ENCODE assay signal across 8 mouse cellular contexts in genomic region chr7:46845978-46846485, GRCm38 (mm10). TPM values are rescaled to one million over a fixed set of nuclear protein-coding genes. Genes with fewer than 3 reads are reported as not detected.
DNase-seq lines count a peak whose midpoint lies in the region; ATAC-seq and TF ChIP-seq lines count a peak whose summit lies in the region.

No protein-coding gene starts in this region.

- under 1% methylated on average over 36 of the region's 36 CpGs for WGBS in cerebellum, adult 2 months
- WGBS in limb, embryonic 10.5 days: under 1% methylated on average over 36 of the region's 36 CpGs
- under 1% methylated on average over 36 of the region's 36 CpGs for WGBS in midbrain, embryonic 13.5 days
- 0% methylated on average over 36 of the region's 36 CpGs for WGBS in thymus, adult 2 months

- H3K4me1 ChIP-seq in cerebellum, adult 2 months (ENCODE audit: control insufficient read depth, insufficient read depth, low read length): no peaks in the 10 kb centered on the region; the same call in 1 of the 2 replicates
- H3K4me1 ChIP-seq in limb, embryonic 10.5 days: peaks cover 17% of the 10 kb centered on the region
- H3K4me1 ChIP-seq in midbrain, embryonic 13.5 days (replicated peaks): peaks cover 24% of the 10 kb centered on the region
- H3K4me1 ChIP-seq in thymus, adult 2 months (replicated peaks; ENCODE audit: control insufficient read depth, insufficient read depth, low read length): peaks cover 14% of the 10 kb centered on the region

- H3K27me3 ChIP-seq in cerebellum, adult 2 months (ENCODE audit: control insufficient read depth, insufficient read depth, low read length): no peaks in the 10 kb centered on the region
- H3K27me3 ChIP-seq in limb, embryonic 10.5 days (ENCODE audit: low read depth, poor library complexity, severe bottlenecking): peaks cover 21% of the 10 kb centered on the region
- H3K27me3 ChIP-seq in midbrain, embryonic 13.5 days: 0 out of 2 replicates have a peak, but pooled peaks cover 16% of the 10 kb centered on the region
- no peaks in the 10 kb centered on the region for H3K27me3 ChIP-seq in thymus, adult 2 months (ENCODE audit: control insufficient read depth, insufficient read depth, low read length)

- no peaks in the 10 kb centered on the region for H3K9me3 ChIP-seq in limb, embryonic 10.5 days (replicated peaks)
- no peaks in the 10 kb centered on the region for H3K9me3 ChIP-seq in midbrain, embryonic 13.5 days

- ATAC-seq in midbrain, embryonic 13.5 days: no peak; the same call in none of the 2 replicates

- peak overlapping the region; percentile 93 for H3K4me3 ChIP-seq in cerebellum, adult 2 months (replicated peaks; ENCODE audit: insufficient read depth, low read depth, low read length)
- H3K4me3 ChIP-seq in limb, embryonic 10.5 days: peak overlapping the region; percentile 92
- H3K4me3 ChIP-seq in midbrain, embryonic 13.5 days (replicated peaks): peak overlapping the region; percentile 77
- H3K4me3 ChIP-seq in thymus, adult 2 months (ENCODE audit: control insufficient read depth, insufficient read depth, low read length): peak overlapping the region; percentile 73

- peak overlapping the region; percentile 72 for H3K27ac ChIP-seq in cerebellum, adult 2 months (ENCODE audit: insufficient read depth, low read length)
- peak overlapping the region; percentile 98 for H3K27ac ChIP-seq in limb, embryonic 10.5 days
- H3K27ac ChIP-seq in midbrain, embryonic 13.5 days: peak overlapping the region; percentile 68
- H3K27ac ChIP-seq in thymus, adult 2 months (ENCODE audit: control insufficient read depth, insufficient read depth, low read length): peak overlapping the region; percentile 71

- no peak for TF ChIP-seq POLR2A in cerebellum, adult 2 months (IDR thresholded peaks at IDR 0.05; ENCODE audit: borderline replicate concordance, insufficient read depth, low read length)
- no peak for TF ChIP-seq POLR2A in brain, embryonic 14.5 days (IDR thresholded peaks at IDR 0.05; ENCODE audit: borderline replicate concordance, extremely low read depth, insufficient read depth, insufficient read length, poor library complexity, severe bottlenecking)
- TF ChIP-seq POLR2A in thymus, adult 2 months (IDR thresholded peaks at IDR 0.05; ENCODE audit: control insufficient read depth, extremely low read depth, insufficient read depth, low read length, poor library complexity): no peak

- TF ChIP-seq CTCF in cerebellum, adult 2 months (IDR thresholded peaks at IDR 0.05; ENCODE audit: borderline replicate concordance, insufficient read depth, low read depth, low read length): no peak
- no peak for TF ChIP-seq CTCF in brain, embryonic 14.5 days (IDR thresholded peaks at IDR 0.05; ENCODE audit: borderline replicate concordance, extremely low read depth, insufficient read depth, insufficient read length)
- TF ChIP-seq CTCF in thymus, adult 2 months (IDR thresholded peaks at IDR 0.05; ENCODE audit: borderline replicate concordance, control insufficient read depth, extremely low read depth, insufficient read depth, low read length, poor library complexity): no peak

- peak in 1 of 2 experiments; percentile 37 for DNase-seq in cerebellum, adult 2 months
- DNase-seq in cerebellum, adult 9-10 months: no peak
- peak; percentile 28 for DNase-seq in 3T3-L1 (ENCODE audit: low read depth, low spot score)
- DNase-seq in brain, embryonic 14.5 days (ENCODE audit: low read depth): peak; percentile 51
- peak; percentile 33 to 70 for DNase-seq in gastrocnemius, adult 8-10 months (ENCODE audit: low spot score in 2 of 2)
- no peak for DNase-seq in limb, embryonic 10.5 days (ENCODE audit: low spot score)
- DNase-seq in thymus, adult 2 months: peak; percentile 63

- H3K4me2 ChIP-seq in midbrain, embryonic 13.5 days (replicated peaks): peak overlapping the region; percentile 98

- H3K9ac ChIP-seq in midbrain, embryonic 13.5 days (replicated peaks): peak overlapping the region; percentile 85

- H3K36me3 ChIP-seq in limb, embryonic 10.5 days: peaks cover 40% of the 10 kb centered on the region
- H3K36me3 ChIP-seq in midbrain, embryonic 13.5 days: peaks cover 19% of the 10 kb centered on the region
- H3K36me3 ChIP-seq in thymus, adult 2 months (ENCODE audit: control insufficient read depth, insufficient read depth, low read length): peaks cover 22% of the 10 kb centered on the region

RNA-seq across cellular contexts. Expression of gene Ldha, which starts 4.8 kb away (rescaled TPM):
- polyA plus RNA-seq in cerebellum, adult 2 months (2012; rRNA removed): 209 and 227 TPM in 2 replicates
- polyA plus RNA-seq in brain, embryonic 14.5 days (2012; rRNA removed): 286 and 288 TPM in 2 replicates
- 1,000 to 10,000 TPM; 2,911 to 3,222 (median 3,007) TPM for total RNA-seq in gastrocnemius, adult 8-10 months (2022)
- polyA plus RNA-seq in limb, embryonic 10.5 days (2016; fragmentation: Nextera tagmentation; extraction: Ambion mirVana): 2,714 and 3,443 TPM in 2 replicates
- polyA plus RNA-seq in midbrain, embryonic 13.5 days (2015; fragmentation: Nextera tagmentation; extraction: Ambion mirVana): 501 and 553 TPM in 2 replicates
- polyA plus RNA-seq in thymus, adult 2 months (2012; rRNA removed): 600 and 660 TPM in 2 replicates

RNA-seq across cellular contexts. Expression of gene Ldhc, which starts 15.0 kb away (rescaled TPM):
- not detected in 2 replicates for polyA plus RNA-seq in cerebellum, adult 2 months (2012; rRNA removed)
- polyA plus RNA-seq in brain, embryonic 14.5 days (2012; rRNA removed): 0.16 and 0.20 TPM in 2 replicates
- total RNA-seq in gastrocnemius, adult 8-10 months (2022): not detected
- polyA plus RNA-seq in limb, embryonic 10.5 days (2016; fragmentation: Nextera tagmentation; extraction: Ambion mirVana): 0.10 and 0.13 TPM in 2 replicates
- 0.22 TPM in 1 of 2 replicates, not detected in the other for polyA plus RNA-seq in midbrain, embryonic 13.5 days (2015; fragmentation: Nextera tagmentation; extraction: Ambion mirVana)
- polyA plus RNA-seq in thymus, adult 2 months (2012; rRNA removed): 0.20 TPM in 1 of 2 replicates, not detected in the other

RNA-seq across cellular contexts. Expression of gene Gtf2h1, which starts 50.1 kb away (rescaled TPM):
- polyA plus RNA-seq in cerebellum, adult 2 months (2012; rRNA removed): 33.2 and 33.8 TPM in 2 replicates
- polyA plus RNA-seq in brain, embryonic 14.5 days (2012; rRNA removed): 28.7 and 29.0 TPM in 2 replicates
- total RNA-seq in gastrocnemius, adult 8-10 months (2022): 10 to 100 TPM; 14.7 to 18.4 (median 16.6) TPM
- 50.2 and 52.4 TPM in 2 replicates for polyA plus RNA-seq in limb, embryonic 10.5 days (2016; fragmentation: Nextera tagmentation; extraction: Ambion mirVana)
- 44.6 and 48.4 TPM in 2 replicates for polyA plus RNA-seq in midbrain, embryonic 13.5 days (2015; fragmentation: Nextera tagmentation; extraction: Ambion mirVana)
- 13.0 and 14.4 TPM in 2 replicates for polyA plus RNA-seq in thymus, adult 2 months (2012; rRNA removed)

RNA-seq across cellular contexts. Expression of gene Hps5, which starts 50.2 kb away (rescaled TPM):
- 20.8 and 21.7 TPM in 2 replicates for polyA plus RNA-seq in cerebellum, adult 2 months (2012; rRNA removed)
- polyA plus RNA-seq in brain, embryonic 14.5 days (2012; rRNA removed): 22.6 and 24.6 TPM in 2 replicates
- 10 to 100 TPM; 12.2 to 17.4 (median 14.0) TPM for total RNA-seq in gastrocnemius, adult 8-10 months (2022)
- polyA plus RNA-seq in limb, embryonic 10.5 days (2016; fragmentation: Nextera tagmentation; extraction: Ambion mirVana): 19.0 and 19.5 TPM in 2 replicates
- 15.8 and 15.9 TPM in 2 replicates for polyA plus RNA-seq in midbrain, embryonic 13.5 days (2015; fragmentation: Nextera tagmentation; extraction: Ambion mirVana)
- 21.4 and 22.3 TPM in 2 replicates for polyA plus RNA-seq in thymus, adult 2 months (2012; rRNA removed)

Comparison
In these comparisons a context has a peak if more than half of its experiments do, and no peak if none do; other contexts are left out.
1. DNase-seq: peak in 3T3-L1 (single experiment), brain, embryonic 14.5 days (single experiment), gastrocnemius, adult 8-10 months (2 of 2) and thymus, adult 2 months (single experiment); none in cerebellum, adult 9-10 months (single experiment) and limb, embryonic 10.5 days (single experiment).
2. Peak in every context shown above with its lines, with median percentiles within 50 percentile points of each other: H3K27ac ChIP-seq and H3K4me3 ChIP-seq.